Mouse (Mus musculus) heart, adult 8-10 months (tissue): ENCODE data around the gene Ddx19a. TPM values are rescaled to one million over a fixed set of nuclear protein-coding genes. Genes with fewer than 3 reads are reported as not detected.
"Not testable (repeated sequence)": the region's sequence is repeated elsewhere in the genome, so short reads cannot be mapped to it uniquely, and the experiment has no call there.

Experiments used
- DNase-seq: peaks from one replicate; pipeline ENCODE4 v3.0.0; 2022; ENCODE audit warnings: low spot score
- total RNA-seq, 4 experiments: library from RNA; stranded (reverse); gene quantifications; 2 replicates each; pipeline ENCODE4 v1.2.4; 2022

The Ddx19a gene
- total RNA-seq, 4 experiments from 2014 or later, result 30.7 to 37.3 (median 35.3) TPM

- DNase-seq, result peak; percentile 89
Measured at GRCm38 (mm10) chr8:110969910-110970770, 27.5 kb downstream of the Ddx19a start.

GRCm38 (mm10) chr8:110967326-110967725 is 30.3 kb downstream of the Ddx19a start:
- no peak for DNase-seq

- DNase-seq, result no peak
Measured at GRCm38 (mm10) chr8:110966586-110966985, 31.0 kb downstream of the Ddx19a start.

- DNase-seq, result peak; percentile 94
Measured at GRCm38 (mm10) chr8:110965594-110965993, 32.0 kb downstream of the Ddx19a start.

- no peak for DNase-seq
Measured at GRCm38 (mm10) chr8:110964666-110965065, 32.9 kb downstream of the Ddx19a start.

- no peak for DNase-seq
Measured at GRCm38 (mm10) chr8:110963051-110963450, 34.5 kb downstream of the Ddx19a start.

- no peak for DNase-seq
Measured at GRCm38 (mm10) chr8:110959906-110960305, 37.7 kb downstream of the Ddx19a start.

GRCm38 (mm10) chr8:110959071-110959780 is 38.4 kb downstream of the Ddx19a start:
- no peak for DNase-seq

GRCm38 (mm10) chr8:110958553-110958952 is 39.0 kb downstream of the Ddx19a start:
- DNase-seq, result not testable (repeated sequence)

GRCm38 (mm10) chr8:110958135-110958534 is 39.5 kb downstream of the Ddx19a start:
- DNase-seq, result no peak

- DNase-seq, result no peak
Measured at GRCm38 (mm10) chr8:110957471-110957870, 40.1 kb downstream of the Ddx19a start.

GRCm38 (mm10) chr8:110956619-110957450 is 40.8 kb downstream of the Ddx19a start:
- no peak for DNase-seq

- DNase-seq, result no peak
Measured at GRCm38 (mm10) chr8:110954776-110955175, 42.8 kb downstream of the Ddx19a start.

GRCm38 (mm10) chr8:110950065-110950484 is 47.5 kb downstream of the Ddx19a start:
- DNase-seq, result peak; percentile 85

- DNase-seq, result no peak
Measured at GRCm38 (mm10) chr8:110945716-110946115, 51.9 kb downstream of the Ddx19a start.

GRCm38 (mm10) chr8:110944276-110944876 is 53.2 kb downstream of the Ddx19a start:
- no peak for DNase-seq

GRCm38 (mm10) chr8:110941453-110941948 is 56.1 kb downstream of the Ddx19a start:
- peak; percentile 88 for DNase-seq

GRCm38 (mm10) chr8:110940682-110941452 is 56.7 kb downstream of the Ddx19a start:
- no peak for DNase-seq

GRCm38 (mm10) chr8:110938882-110939589 is 58.6 kb downstream of the Ddx19a start:
- peak; percentile 79 for DNase-seq

GRCm38 (mm10) chr8:110936217-110936616 is 61.4 kb downstream of the Ddx19a start:
- no peak for DNase-seq
